Mouse (Mus musculus) MEL (cell line): ENCODE data around the gene Nudt22. TPM values are rescaled to one million over a fixed set of nuclear protein-coding genes. Genes with fewer than 3 reads are reported as not detected.

Experiments
- DNase-seq: peaks from one replicate; pipeline ENCODE4 v3.0.0; 2011; ENCODE audit warnings: low read depth, low spot score
- H3K27ac ChIP-seq: 2 replicates; pipeline ENCODE4 v1.5.1; 2012; ENCODE audit warnings: low read depth, mild to moderate bottlenecking, control low read depth, low read length, moderate library complexity; ENCODE audit not compliant: control insufficient read depth
- H3K27me3 ChIP-seq, 2 experiments: fragments of 150-350 bp in 1 of 2; sonication (generic) in 1 of 2; 2 replicates each; pipeline ENCODE4 v1.6.1; 2012; ENCODE audit warnings: low read length in 2 of 2, mild to moderate bottlenecking in 2 of 2, improper control_type of control experiment in 1 of 2, moderate library complexity in 1 of 2; ENCODE audit not compliant: insufficient read depth in 2 of 2, control insufficient read depth in 1 of 2
- H3K36me3 ChIP-seq, 2 experiments: 2 replicates each; pipeline ENCODE4 v1.6.1; 2012 to 2014; ENCODE audit warnings: low read length in 2 of 2, improper control_type of control experiment in 1 of 2, inconsistent platforms in 1 of 2, mild to moderate bottlenecking in 1 of 2; ENCODE audit not compliant: insufficient read depth in 2 of 2, control insufficient read depth in 1 of 2
- H3K4me1 ChIP-seq, 2 experiments: fragments of 150-350 bp in 1 of 2; sonication (generic) in 1 of 2; 2 replicates each; pipeline ENCODE4 v1.6.1; 2012; ENCODE audit warnings: low read length in 2 of 2, improper control_type of control experiment in 1 of 2, mild to moderate bottlenecking in 1 of 2; ENCODE audit not compliant: insufficient read depth in 2 of 2, control insufficient read depth in 1 of 2
- H3K4me3 ChIP-seq, 2 experiments: fragments of 150-350 bp in 1 of 2; sonication (generic) in 1 of 2; 2 replicates each; pipeline ENCODE4 v1.5.1; 2012; ENCODE audit warnings: low read depth in 2 of 2, low read length in 2 of 2, mild to moderate bottlenecking in 2 of 2, moderate library complexity in 2 of 2, control low read depth in 1 of 2, improper control_type of control experiment in 1 of 2; ENCODE audit not compliant: control insufficient read depth in 1 of 2, insufficient read depth in 1 of 2
- H3K79me2 ChIP-seq: 2 replicates; pipeline ENCODE4 v1.6.1; 2012; ENCODE audit warnings: mild to moderate bottlenecking, low read length, moderate library complexity; ENCODE audit not compliant: control insufficient read depth, poor library complexity, insufficient read depth
- H3K9ac ChIP-seq: 2 replicates; pipeline ENCODE4 v1.6.1; 2012; ENCODE audit warnings: low read depth, mild to moderate bottlenecking, control low read depth, low read length, moderate library complexity; ENCODE audit not compliant: control insufficient read depth, poor library complexity, severe bottlenecking
- H3K9me3 ChIP-seq: fragments of 150-350 bp; sonication (generic); replicated peaks from 2 replicates; pipeline ENCODE4 v1.6.1; 2012; ENCODE audit warnings: mild to moderate bottlenecking, low read length, improper control_type of control experiment, moderate library complexity; ENCODE audit not compliant: insufficient read depth
- EP300 ChIP-seq, 2 experiments: IDR thresholded peaks; 2 replicates each; pipeline ENCODE4 v1.6.1; 2011; ENCODE audit warnings: improper control_type of control experiment in 2 of 2, low read length in 2 of 2, low read depth in 1 of 2, mild to moderate bottlenecking in 1 of 2
- ETS1 ChIP-seq: IDR thresholded peaks from 2 replicates; pipeline ENCODE4 v1.6.1; 2012; ENCODE audit warnings: low read depth, mild to moderate bottlenecking, inconsistent platforms, low read length, improper control_type of control experiment, moderate library complexity
- JUND ChIP-seq: IDR thresholded peaks from 2 replicates; pipeline ENCODE4 v1.6.1; 2011; ENCODE audit warnings: low read depth, mild to moderate bottlenecking, improper control_type of control experiment, low read length
- KAT2A ChIP-seq: conservative IDR thresholded peaks from 2 replicates; pipeline ENCODE4 v1.6.1; 2012; ENCODE audit warnings: low read depth, low read length, improper control_type of control experiment, inconsistent platforms
- MAZ ChIP-seq: IDR thresholded peaks from 2 replicates; pipeline ENCODE4 v1.6.1; 2012; ENCODE audit warnings: low read depth, mild to moderate bottlenecking, inconsistent platforms, low read length, improper control_type of control experiment
- MXI1 ChIP-seq: IDR thresholded peaks from 2 replicates; pipeline ENCODE4 v1.6.1; 2011; ENCODE audit warnings: mild to moderate bottlenecking, low read depth, low read length, improper control_type of control experiment
- MYB ChIP-seq: IDR thresholded peaks from 2 replicates; pipeline ENCODE4 v1.6.1; 2011; ENCODE audit warnings: mild to moderate bottlenecking, low read depth, low read length, improper control_type of control experiment
- MYC ChIP-seq: IDR thresholded peaks from 2 replicates; pipeline ENCODE4 v1.6.1; 2011; ENCODE audit warnings: low read depth, mild to moderate bottlenecking, low read length, improper control_type of control experiment, moderate library complexity
- NELFE ChIP-seq: IDR thresholded peaks from 2 replicates; pipeline ENCODE4 v1.6.1; 2011; ENCODE audit warnings: low read depth, low read length, improper control_type of control experiment
- POLR2AphosphoS2 ChIP-seq: IDR thresholded peaks from 2 replicates; pipeline ENCODE4 v1.6.1; 2011; ENCODE audit warnings: low read length, improper control_type of control experiment
- RCOR1 ChIP-seq: IDR thresholded peaks from 2 replicates; pipeline ENCODE4 v1.6.1; 2012; ENCODE audit warnings: low read depth, mild to moderate bottlenecking, inconsistent platforms, low read length, improper control_type of control experiment
- USF2 ChIP-seq, 2 experiments: IDR thresholded peaks; 2 replicates each; pipeline ENCODE4 v1.6.1; 2011 to 2012; ENCODE audit warnings: improper control_type of control experiment in 2 of 2, low read length in 2 of 2, borderline replicate concordance in 1 of 2, inconsistent platforms in 1 of 2, low read depth in 1 of 2, mild to moderate bottlenecking in 1 of 2; ENCODE audit not compliant: insufficient read depth in 1 of 2
- ZC3H11A ChIP-seq: IDR thresholded peaks from 2 replicates; pipeline ENCODE4 v1.6.1; 2012; ENCODE audit warnings: low read depth, mild to moderate bottlenecking, inconsistent platforms, low read length, improper control_type of control experiment
- ZKSCAN1 ChIP-seq: IDR thresholded peaks from 2 replicates; pipeline ENCODE4 v1.6.1; 2012; ENCODE audit warnings: low read depth, mild to moderate bottlenecking, inconsistent platforms, low read length, improper control_type of control experiment, moderate library complexity
- polyA plus RNA-seq, 2 experiments: library from polyadenylated mRNA; stranded (reverse) in 1 of 2; unstranded in 1 of 2; fragments of >175 nt in 1 of 2; fragments of >200 nt in 1 of 2; gene quantifications; 2 replicates each; pipeline versions ENCODE4 v1.2.1 to v1.2.4; 2012; ENCODE audit warnings: low replicate concordance in 2 of 2, low read depth in 1 of 2; ENCODE audit not compliant: insufficient read length in 2 of 2, insufficient read depth in 1 of 2, missing spikeins in 1 of 2
- total RNA-seq: library from RNA; depleted of rRNA; stranded (reverse); fragments of 300-350 nt; gene quantifications from 2 replicates; pipeline ENCODE4 v1.2.3, GENCODE M21; 2012

The Nudt22 gene
- total and polyA plus RNA-seq, 3 experiments, result 30.8 to 32.1 TPM; not detected in 1

GRCm38 (mm10) chr19:6969291-6969664 lies 26.6 kb downstream of the Nudt22 start:
- Histone ChIP-seq H3K4me3 (peak overlapping the region; percentile 49 to 75), H3K27me3 (no peaks in the 10 kb centered on the region), H3K79me2 (no peaks in the 10 kb centered on the region; the same call in 1 of the 2 replicates), H3K9me3 (no peaks in the 10 kb centered on the region), H3K4me1 (peaks cover 4 to 40% of the 10 kb centered on the region in 2 experiments), H3K36me3 (peaks cover 0 to 18% of the 10 kb centered on the region in 2 experiments; a peak in 2 of 4 replicates), H3K9ac (peak overlapping the region; percentile 59), H3K27ac (no peak overlapping the region)
- no peak for TF ChIP-seq EP300 (IDR thresholded peaks at IDR 0.05; ENCODE audit: low read depth in 1 of 2, low read length in 2 of 2)
- no peak for TF ChIP-seq MYB
- no peak for TF ChIP-seq NELFE
- no peak for TF ChIP-seq POLR2AphosphoS2
- TF ChIP-seq MYC, result no peak
- TF ChIP-seq KAT2A, result no peak
- no peak for TF ChIP-seq USF2 (IDR thresholded peaks at IDR 0.05; ENCODE audit: borderline replicate concordance in 1 of 2, insufficient read depth in 1 of 2, low read depth in 1 of 2, low read length in 2 of 2)
- TF ChIP-seq ETS1, result no peak
- no peak for TF ChIP-seq RCOR1
- TF ChIP-seq ZKSCAN1, result no peak
- TF ChIP-seq JUND, result no peak
- peak; percentile 60 for DNase-seq

- Histone ChIP-seq H3K9me3 (no peaks in the 10 kb centered on the region), H3K4me3 (peak overlapping the region; percentile 49 to 75), H3K4me1 (peaks cover 4 to 40% of the 10 kb centered on the region in 2 experiments), H3K36me3 (peaks cover 0 to 18% of the 10 kb centered on the region in 2 experiments; a peak in 2 of 4 replicates), H3K27ac (no peak overlapping the region), H3K9ac (peak overlapping the region; percentile 59), H3K27me3 (no peaks in the 10 kb centered on the region), H3K79me2 (no peaks in the 10 kb centered on the region; the same call in 1 of the 2 replicates)
- peak; percentile 42 for DNase-seq
- TF ChIP-seq MAZ, result peak; percentile 40; the same call in 1 of the 2 replicates
- TF ChIP-seq ZC3H11A, result no peak
- 0 out of 2 replicates have a peak, but pooled peaks have one; percentile 2 for TF ChIP-seq MXI1
These were observed 27.2 kb downstream of the Nudt22 start for GRCm38 (mm10) chr19:6968491-6969271.
